Mouse (Mus musculus) heart, postnatal 0 days (tissue): Measurements from ENCODE around the gene Sdc4.

Experiments
- CTCF ChIP-seq: IDR thresholded peaks from 2 replicates; pipeline ENCODE4 v1.5.1; 2016; ENCODE audit warnings: antibody characterized with exemption, control low read depth, low read depth
- EP300 ChIP-seq: IDR thresholded peaks from 2 replicates; pipeline ENCODE4 v1.6.1; 2016; ENCODE audit warnings: antibody characterized with exemption, low read depth

GRCm38 (mm10) chr2:164430697-164431096 lies 13.0 kb downstream of the Sdc4 start:
- TF ChIP-seq CTCF (no peak), EP300 (no peak)
